Mouse (Mus musculus): Measurements from ENCODE around the gene Plcg1.
A peak's percentile ranks its signal among the peaks of the same experiment; 100 is the strongest.

The Plcg1 gene

DNA sequence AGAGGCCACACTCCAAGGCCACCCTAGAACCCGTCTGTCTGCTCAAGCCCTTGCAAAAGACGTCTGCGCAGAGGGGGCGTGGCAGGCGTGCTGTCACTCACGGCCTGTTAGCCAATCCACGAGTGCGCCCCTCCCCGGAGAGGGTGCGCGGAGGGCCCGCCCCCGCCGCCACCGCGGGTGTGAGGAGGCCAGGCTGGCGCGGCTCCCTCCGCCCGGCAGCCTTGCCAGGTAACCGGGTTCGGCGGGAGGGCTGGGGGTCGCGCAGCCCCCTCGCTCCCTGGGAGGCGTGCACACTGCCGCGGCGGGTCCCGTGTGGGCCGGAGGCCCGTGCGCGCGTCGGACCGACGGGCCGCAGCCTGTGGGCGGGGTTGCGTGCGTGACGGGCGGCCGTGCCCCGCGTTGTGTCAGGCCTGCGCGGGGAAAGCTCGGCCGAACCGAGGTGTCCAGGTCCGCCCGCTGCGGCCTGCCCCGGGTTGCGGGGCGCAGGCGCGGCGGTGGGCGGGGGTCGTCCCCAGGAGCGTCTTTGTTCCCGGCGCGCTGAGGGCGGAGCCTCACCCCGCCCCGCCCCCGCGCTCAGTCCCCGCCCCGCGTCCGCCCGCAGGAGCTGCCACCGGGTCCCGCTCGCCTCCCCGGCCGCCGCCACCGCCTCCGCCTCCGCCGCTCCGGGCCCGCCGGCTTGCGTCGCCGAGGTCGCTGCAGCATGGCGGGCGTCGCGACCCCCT, at the start of gene Plcg1:
TSS of gene Plcg1 (plus strand) at position 184 of the 722 bp plus-strand sequence.
- peak; percentile 97 for DNase-seq

DNA sequence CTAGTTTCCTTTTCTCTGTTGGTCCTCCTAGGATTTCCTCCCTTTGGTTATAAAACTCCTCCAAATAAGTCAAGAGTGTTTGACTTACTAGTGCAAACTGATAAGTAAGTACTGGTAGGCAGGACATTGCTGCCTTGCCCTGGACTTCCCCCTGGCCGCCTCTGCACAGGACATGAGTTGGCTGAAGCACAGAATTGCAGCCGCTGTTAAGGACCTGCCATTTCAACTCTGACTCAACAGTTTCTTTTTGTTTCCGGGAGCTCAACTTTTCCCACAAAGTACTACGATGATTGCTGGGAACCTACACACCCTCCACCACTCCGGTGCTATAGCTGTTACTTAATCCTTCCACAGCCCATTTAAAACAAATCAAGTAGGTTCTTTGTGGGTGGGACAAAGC, 30.8 kb upstream of the Plcg1 start:
- peak; percentile 68 for DNase-seq

DNA sequence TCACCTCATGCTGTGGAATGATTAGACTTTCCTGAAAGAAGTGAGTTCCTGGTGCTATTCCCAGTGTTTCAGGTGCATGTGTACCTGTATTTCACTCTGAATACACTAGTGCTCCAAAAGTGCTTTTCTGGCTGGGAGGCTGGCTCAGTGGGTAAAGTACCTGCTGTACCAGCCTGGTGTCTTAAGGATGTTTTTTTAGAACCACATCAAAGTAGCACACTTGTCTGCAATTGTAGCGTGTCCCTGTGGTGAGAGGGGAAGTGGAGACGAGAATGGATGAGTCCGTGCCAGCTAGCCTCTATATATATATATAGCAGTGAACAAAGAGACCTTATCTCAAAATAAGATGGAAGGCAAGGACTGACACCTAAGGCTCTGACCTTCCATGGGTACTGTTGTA, 29.5 kb upstream of the Plcg1 start:
- no peak for DNase-seq

DNA sequence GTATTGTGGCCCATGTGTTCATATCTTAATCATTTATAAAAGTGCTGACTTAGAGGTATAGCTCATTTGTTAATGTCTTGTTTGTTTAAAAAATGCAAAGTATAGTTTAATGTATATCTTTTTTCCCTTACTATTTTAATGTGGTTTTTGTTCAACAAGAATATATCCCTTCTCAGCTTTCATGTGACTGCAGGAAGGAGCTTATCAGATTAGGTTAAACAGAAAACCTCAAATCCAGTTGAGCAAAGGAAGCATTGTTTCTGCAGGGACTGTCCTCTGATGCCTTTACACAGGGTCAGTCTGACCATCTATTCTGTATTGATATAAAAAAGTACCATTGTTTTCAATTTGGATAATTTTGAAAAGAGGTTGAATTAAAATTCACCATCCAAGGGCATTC, 28.3 kb upstream of the Plcg1 start:
- no peak for DNase-seq

DNA sequence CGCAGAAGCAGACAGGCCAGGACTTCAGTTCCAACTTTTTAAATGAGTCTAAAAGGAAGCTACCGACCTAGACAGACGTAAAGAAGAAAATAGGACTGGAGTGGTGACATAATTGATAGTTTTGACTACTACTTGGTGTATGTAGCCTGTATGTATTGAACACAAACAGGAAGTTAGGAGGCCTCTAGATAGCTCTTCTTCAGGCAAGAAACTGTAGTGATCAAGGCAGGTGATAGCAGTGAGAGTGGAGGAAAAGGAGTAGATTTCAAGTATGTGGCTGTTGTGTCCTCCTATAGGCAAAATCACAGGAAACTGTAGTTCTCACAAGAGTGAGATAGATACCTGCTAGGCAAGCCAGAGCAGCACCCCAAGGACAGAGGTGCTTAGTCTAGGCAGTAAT, 23.4 kb upstream of the Plcg1 start:
- no peak for DNase-seq

DNA sequence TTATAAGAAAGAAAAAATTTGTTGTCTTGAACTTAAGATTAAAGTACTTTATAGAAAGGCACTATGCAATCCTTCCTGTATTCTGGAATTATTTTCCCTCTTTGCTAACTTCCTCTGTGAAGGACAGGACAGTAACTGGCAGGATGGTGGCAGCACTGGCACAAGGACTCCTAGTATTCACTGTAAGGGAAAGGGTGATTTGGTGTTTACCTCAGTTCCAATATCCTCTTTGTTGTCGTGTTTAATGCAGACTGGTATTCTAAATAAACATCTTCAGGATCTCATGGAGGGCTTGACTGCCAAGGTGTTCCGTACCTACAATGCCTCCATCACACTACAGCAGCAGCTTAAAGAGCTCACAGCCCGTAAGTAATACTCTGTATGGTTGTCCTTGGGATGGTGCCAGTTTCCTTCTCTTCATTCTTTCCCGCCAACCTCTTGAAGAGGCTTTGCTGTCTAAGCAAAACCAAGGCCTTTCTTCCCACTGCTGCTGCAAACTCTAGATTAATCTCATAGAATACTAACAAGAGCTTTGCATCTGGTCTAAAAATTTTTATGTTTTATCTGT, 15.6 kb upstream of the Plcg1 start:
- DNase-seq = no peak

DNA sequence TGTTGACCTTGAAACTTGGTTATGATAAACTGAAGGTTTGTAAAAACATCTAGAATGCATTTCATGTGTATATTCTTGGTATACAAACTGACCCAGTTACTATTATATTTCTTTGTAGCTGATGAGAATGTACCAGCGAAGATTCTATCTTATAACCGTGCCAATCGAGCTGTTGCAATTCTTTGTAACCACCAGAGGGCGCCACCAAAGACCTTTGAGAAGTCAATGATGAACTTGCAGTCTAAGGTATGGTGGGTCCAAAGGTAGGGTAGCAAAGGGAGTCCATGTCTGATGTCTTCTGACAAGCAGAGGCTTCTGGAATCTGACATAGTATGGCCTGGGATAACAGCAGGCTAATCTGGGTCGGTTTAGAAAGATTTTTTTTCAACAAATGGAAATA, 13.8 kb upstream of the Plcg1 start:
- DNase-seq = peak; percentile 56

DNA sequence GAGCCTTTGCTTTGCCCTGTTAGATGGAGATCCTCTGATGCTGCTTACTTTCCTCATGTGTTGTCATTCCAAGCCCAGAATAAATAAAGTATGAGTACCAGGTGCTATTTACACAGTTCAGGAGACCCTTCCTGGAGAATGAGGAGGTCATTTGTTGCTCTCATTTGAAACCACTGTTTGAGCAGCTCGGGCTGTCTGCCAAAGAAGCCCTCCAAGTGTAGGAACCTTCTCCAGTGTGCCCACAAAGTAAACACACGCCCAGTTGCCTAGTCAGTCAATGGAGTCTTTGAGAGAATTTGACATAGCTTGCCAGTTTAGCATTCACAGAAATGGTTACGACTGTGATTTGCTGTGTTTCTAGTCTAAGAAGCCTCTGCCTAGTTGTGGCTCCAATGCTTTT, 12.3 kb upstream of the Plcg1 start:
- peak; percentile 79 for DNase-seq

DNA sequence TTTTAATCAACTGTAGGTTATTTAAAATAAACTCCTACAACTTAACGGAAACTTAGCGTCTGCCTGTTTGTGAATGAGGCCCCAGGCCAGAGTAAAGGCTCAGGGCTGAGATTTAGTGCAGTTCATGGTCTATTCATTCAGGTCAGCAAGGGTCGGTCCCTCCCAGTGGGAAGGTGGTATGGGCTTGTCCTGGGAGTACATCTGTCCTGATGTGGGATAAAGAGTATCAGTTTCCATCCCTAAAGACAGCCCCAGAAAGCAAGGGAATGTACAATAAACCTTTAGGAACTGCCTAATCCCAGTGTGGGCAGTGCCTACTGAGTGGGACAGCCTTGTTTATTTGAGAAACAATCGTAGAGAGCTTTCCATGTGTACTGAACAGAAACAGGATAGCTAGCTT, 8.4 kb upstream of the Plcg1 start:
- no peak for DNase-seq

DNA sequence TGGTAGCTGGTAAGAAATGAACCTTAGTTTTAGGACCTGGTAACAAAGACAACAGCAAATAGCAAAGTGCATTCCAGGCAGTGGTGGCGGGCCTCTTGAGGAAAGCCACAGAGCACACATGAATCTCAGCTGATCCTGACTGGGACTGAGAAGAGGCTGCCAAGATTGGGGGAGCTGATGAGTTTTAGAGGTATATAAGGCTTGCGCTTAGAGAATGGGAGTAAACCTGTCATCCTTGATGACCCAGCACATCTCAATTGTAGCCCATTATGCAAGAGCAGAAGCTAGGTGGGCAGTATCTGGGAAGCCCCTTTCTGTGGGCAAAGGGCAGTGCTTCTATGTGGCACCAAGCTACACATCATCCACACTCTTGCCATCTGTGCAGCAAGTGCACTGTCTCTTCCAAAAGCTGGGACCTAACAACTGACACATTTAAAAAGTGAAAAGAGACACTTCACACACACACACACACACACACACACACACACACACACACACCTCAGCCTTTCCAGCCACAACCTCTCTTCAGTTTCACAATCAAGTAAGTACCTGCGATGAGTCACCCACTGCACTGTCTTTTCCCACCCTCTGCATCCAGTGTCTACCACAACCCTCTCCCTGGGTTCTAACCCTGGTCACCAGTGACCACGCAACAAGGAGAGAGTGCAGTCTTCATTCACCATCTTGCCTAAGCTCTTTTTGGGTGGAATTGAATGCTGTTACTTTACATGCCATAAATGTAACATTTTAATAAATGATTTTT, 7.3 kb upstream of the Plcg1 start:
- DNase-seq = peak; percentile 3

DNA sequence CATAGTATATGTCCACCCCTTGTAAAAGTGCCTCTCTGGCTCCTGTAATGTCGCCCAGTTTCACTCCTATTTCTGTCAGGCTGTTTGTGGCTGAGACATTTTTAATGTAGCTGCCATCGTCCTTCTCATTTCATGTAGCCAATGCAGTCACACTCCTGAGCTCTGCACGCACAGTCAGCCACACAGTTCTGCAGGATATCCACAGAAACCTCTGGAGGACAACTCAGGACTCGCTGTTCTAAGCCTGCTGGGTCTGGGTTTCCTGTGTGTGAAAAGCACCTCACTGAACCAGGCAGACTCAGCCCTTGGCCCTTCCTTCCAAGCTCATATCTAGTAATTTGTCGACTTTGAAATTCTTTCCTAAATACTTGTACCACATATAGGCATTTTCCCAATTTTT, 6.6 kb upstream of the Plcg1 start:
- no peak for DNase-seq

DNA sequence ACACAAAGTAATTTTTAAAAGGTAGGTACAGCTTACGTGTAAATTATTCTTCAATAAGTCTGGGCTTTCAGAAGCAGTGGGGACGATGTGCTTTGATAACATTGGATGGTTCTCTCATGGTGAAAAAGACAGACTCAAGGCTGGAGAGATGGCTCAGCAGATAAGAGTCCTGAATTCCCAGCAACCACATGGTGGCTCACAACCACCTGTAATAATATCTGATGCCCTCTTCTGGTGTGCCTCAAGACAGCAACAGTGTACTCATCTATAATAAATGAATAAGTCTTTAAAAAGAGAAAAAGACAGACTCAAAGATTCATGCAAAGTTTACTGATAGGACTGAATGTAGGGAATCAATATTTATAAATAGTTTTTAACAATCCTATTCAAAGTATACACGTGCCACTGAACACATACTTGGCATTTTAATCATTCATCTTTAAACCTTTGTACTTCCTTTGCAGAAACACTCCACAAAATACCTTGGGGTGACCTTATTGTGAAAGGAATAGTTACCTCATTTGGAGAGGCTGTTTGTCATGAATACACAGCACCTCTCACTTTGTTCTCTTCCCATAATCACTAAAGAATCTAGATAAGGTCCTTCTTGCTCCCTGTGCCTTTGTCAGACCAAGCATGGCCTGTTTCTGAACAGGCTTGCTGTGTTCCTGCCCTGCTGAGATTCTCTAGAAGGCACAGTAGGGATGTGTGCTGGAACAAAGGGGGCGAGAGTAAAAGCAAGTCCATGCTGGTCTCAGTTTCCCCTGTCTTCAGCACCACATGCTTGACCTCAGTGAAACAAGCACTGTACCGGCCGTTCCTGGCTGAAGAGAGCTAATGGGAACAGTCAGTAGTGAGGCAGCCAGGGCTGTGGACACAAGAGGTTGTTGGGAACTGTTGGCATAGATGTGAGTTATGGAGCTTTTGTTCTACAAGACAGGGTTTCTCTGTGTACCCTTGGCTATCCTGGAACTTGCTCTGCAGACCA, 4.9 kb upstream of the Plcg1 start:
- DNase-seq = no peak

DNA sequence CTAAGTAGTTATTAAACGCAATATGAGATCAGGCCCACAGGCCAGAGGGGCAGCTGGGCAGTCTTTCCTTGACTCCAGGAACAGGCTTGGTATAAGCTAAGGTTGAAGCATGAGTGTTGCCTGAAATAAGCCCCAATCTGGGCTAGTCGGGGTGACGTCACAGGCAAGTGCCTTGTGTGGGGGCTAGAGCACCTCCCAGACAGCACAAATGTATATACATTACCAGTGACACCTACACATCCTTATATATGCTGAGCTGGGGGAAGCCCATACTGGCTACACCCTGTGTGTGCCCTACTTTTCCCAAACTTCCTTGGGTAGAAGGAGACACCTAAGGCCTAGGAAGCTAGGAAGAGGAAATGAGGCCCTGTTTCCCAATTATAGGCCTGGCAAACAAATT, 2.1 kb upstream of the Plcg1 start:
- no peak for DNase-seq

DNA sequence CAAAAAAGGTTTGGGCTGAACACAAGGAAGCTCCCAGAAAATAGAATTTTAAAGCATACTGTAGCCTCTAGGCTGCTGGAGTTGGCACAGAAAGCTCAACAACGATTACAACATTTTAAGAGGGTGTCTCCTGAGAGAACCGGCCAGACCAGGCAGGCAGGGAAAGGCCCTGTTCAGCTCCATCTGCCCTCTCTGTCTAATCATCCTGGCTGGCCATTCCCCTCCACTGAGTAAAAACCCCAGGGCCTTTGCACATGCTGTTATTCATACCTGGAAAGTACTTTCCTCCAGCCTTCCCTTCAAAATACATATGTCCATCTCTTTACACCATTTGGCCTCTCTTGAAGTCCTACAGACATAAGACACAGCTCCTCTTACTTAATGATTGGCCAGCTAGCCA, 1.7 kb upstream of the Plcg1 start:
- DNase-seq = peak; percentile 43

DNA sequence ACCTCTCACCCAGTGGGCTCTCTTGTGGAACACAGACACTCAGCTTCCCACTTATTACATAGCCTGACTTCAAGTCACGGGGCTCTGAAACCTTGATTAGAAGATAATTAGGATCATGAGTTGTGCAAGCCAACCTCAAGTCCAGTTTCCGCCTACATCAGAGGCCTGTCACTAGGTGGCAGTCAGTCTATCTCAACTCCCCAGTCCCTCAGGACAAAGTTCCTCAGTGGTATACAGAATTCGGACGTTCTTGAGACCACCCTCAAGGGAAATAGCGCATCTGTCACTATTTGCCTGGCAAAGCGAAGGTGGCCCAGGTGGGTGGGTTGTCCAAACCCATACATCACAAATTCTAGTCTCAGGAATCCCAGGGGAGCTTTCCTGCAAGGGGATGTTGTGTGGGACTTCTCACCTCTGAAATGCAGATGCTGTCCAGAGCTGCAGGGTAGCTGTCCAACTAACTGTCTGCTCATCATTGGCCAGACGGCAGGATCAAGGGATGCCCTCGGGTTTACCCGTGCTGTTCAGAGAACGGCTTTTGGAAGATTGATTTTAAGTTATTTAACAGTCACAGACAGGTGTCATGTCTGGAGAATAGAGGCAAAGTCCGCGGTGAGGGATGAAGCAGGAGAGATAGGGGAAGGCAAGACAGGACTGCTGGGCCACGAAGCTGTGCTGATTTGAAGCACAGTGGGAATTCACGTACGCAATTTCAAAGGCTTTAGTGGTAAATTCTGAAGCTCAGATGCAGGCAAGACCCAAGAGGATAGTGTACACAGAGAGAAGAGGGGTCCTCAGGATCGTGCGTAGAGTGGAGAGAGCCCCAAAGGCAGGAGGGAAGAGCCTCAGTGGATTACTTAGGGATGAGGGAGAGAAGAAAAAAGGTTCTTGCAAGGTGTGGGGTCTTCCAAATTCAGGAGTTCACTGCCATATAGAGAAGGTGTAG, 976 bp upstream of the Plcg1 start:
- peak; percentile 61 for DNase-seq

DNA sequence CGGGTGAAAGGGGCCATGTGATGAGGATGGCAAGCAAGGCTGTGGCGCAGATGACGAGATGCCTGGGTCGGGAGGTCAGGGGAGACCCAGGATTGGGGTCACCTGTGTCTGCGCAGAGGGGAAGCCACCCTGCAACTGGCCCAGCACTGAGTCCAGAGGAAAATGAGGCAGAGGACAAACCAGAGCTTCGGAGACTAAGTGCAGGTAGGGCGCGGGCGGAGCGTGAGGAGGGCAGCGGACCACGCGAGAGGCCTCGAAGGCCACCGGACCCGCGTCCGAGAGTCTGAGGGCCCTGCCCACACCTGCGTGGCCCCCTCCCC, 343 bp upstream of the Plcg1 start:
- no peak for DNase-seq

DNA sequence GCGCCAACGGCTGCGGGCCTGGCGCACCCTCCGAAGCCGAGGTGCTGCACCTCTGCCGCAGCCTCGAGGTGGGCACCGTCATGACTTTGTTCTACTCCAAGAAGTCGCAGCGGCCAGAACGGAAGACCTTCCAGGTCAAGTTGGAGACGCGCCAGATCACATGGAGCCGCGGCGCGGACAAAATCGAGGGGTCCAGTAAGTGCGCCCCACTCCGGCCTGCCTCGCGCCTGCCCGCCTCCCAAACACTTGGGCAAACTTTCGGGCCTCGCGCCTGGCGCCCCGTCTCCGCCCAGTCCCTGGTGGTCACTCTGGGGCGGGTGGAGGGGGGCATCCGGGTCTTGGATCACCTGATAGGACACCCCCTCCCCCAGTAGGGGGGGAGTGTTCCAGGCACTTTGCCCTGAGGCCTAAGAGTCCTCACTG, 750 bp downstream of the Plcg1 start:
- DNase-seq = peak; percentile 90

DNA sequence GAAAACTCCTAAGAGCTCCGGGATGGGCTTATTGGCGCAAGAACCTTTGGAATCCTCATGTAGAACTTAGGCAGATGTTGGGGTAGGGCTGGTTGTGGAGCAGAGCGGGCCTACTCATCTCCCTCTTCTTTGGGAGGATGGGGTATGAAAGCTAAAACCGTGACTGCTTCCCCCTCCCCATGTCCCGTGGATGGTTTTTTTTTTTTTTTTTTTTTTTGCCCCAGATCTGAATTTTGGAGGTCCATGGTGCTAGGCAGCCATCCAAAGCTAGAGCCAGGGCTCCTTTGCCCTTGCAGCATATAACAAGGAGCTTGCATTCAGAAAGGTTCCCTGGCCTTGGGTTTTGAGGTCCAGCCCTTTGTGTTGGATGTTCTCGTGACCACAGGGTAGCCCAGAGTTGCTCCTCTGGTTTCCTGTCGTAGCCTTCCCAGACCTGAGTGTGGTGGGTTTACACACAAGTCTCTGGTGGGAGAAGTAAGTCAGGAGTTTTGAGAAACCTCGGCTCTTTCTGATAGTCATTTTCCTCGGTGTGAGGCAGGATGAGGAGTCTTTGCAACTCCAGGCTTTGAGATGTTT, 1.4 kb downstream of the Plcg1 start:
- no peak for DNase-seq

DNA sequence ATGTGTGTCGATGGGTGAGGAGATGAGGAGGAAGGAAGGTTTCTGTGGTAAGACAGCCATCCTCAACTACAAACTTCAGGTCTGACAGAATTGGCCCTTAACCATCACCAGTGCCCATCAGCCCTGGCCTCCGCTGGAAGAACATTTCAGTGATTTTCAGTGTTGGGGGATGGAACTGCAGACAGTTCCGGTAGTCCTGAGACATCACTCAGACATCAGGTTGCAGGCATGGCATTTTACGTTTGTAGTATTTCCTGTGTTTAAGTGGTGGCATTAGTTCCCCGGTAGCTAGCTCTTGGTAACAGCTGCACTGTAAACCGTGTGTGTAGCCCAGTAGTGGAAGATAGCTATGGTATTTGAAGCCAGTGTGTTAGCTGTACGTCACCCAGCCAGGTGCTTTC, 2.0 kb downstream of the Plcg1 start:
- no peak for DNase-seq

DNA sequence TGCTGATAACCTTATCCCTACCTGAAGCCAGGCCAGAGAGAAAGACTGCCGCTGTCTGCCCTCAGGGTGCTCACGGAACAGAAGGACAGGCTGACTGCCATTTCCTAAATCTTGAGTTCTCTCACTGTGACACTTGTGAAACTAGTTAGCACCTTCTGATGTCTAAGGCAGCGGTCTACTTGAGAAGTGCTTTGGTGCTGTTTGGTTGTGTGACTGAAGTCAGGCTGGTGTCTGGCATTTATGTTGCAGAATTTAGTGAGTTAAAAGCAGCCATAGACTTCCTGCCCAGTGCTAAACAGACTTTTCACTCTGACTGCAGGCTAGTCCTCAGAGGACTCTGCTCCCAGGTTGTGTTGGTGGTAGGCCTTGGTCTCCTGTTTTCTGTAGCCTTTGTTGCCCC, 3.2 kb downstream of the Plcg1 start:
- DNase-seq = no peak

DNA sequence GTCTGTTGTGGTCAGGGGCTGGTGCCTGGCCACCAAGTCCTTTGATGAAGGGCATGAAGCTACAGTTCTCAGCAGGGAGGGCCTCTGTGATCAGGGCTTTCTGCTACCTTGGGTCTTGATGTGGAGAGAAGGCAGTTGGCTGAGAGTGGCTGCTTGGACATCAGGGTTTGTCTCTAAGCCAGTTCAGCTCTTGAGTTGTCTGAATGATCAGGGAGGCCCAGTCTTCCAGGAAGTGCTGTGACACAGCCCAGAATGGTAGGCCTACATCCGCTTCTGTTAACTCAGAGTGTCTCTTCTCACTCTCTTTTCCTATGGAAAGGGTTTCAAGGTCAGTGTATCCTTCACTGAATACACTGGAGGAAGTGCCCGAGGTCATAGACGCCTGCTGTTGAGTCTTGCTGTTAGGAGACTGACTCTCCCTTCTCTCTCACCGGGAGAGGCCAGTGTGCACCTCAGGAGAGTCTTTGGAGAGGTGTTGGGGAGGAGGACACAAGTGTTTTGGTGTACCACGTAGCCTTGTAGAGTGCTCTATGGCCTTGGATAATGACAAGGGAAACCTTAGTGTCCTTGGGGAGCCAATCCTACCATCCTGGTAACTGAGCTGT, 4.7 kb downstream of the Plcg1 start:
- DNase-seq = no peak
